11 mouse cellular contexts compared by ENCODE assay signal in the genomic region with DNA sequence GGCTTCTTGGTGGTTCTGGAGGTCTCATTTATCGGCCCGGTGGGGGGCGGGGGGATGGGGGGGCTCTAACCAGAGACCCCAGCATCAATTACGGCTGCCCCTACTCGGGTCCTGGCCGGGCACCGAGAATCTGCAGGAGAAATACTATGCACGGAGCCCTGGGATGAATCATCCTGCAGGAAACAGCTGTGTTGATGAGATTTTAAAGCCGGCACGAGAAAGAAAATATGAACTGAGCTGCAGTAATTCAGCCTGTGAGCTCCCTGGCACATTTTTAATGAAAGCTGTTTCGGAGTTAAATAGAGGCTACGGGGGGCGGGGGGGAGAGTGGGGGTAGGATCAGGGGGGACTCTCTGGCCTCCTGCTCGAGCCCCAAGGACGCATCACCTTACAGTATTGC. TPM values are rescaled to one million over a fixed set of nuclear protein-coding genes. Genes with fewer than 3 reads are reported as not detected.
A peak's percentile ranks its signal among the peaks of the same experiment; 100 is the strongest.
DNase-seq lines count a peak whose midpoint lies in the region; ATAC-seq and TF ChIP-seq lines count a peak whose summit lies in the region.
"Had no signal": no experiment of that assay in that cellular context is flagged by ENCODE, and none has a peak within 500 bp of the region (broad histone marks: within the 10 kb centered on the region; RNA-seq: fewer than 3 reads in every experiment).

No protein-coding gene starts in this region.

- no peaks in the 10 kb centered on the region for H3K36me3 ChIP-seq in lung, postnatal 0 days (ENCODE audit: insufficient read depth, low read length)
- H3K36me3 ChIP-seq in hindbrain, postnatal 0 days (ENCODE audit: insufficient read depth, low read length) = no peaks in the 10 kb centered on the region
- H3K36me3 ChIP-seq in stomach, embryonic 15.5 days = no peaks in the 10 kb centered on the region

- no peaks in the 10 kb centered on the region for H3K27me3 ChIP-seq in lung, postnatal 0 days (replicated peaks; ENCODE audit: insufficient read depth, low read length)
- H3K27me3 ChIP-seq in hindbrain, postnatal 0 days (ENCODE audit: insufficient read depth, low read length) = no peaks in the 10 kb centered on the region
- no peaks in the 10 kb centered on the region for H3K27me3 ChIP-seq in stomach, embryonic 15.5 days (replicated peaks)

- WGBS in lung, postnatal 0 days = 46% methylated on average over 15 of the region's 15 CpGs
- 27% methylated on average over 15 of the region's 15 CpGs for WGBS in hindbrain, postnatal 0 days
- 28% methylated on average over 15 of the region's 15 CpGs for WGBS in stomach, embryonic 15.5 days

- peak; percentile 61; the same call in 1 of the 2 replicates for ATAC-seq in frontal cortex, adult (ENCODE audit: low TSS enrichment)
- no peak for ATAC-seq in lung, postnatal 0 days
- no peak for ATAC-seq in hindbrain, postnatal 0 days
- ATAC-seq in stomach, embryonic 15.5 days (ENCODE audit: insufficient read depth, low FRiP score, low read depth) = no peak

- no peak; the same call in 1 of the 2 replicates for TF ChIP-seq EP300 in lung, postnatal 0 days (IDR thresholded peaks at IDR 0.05)

- H3K9me3 ChIP-seq in lung, postnatal 0 days (ENCODE audit: low read length) = no peaks in the 10 kb centered on the region
- no peaks in the 10 kb centered on the region for H3K9me3 ChIP-seq in hindbrain, postnatal 0 days (ENCODE audit: low read length)
- no peaks in the 10 kb centered on the region for H3K9me3 ChIP-seq in stomach, embryonic 15.5 days

- no peak for DNase-seq in frontal cortex, postnatal 25 days (ENCODE audit: low spot score in 2 of 2)
- DNase-seq in lung, postnatal 0 days (ENCODE audit: low spot score) = peak; percentile 63
- DNase-seq in lung, postnatal 14 days = no peak
- peak; percentile 42 for DNase-seq in hindbrain, postnatal 0 days (ENCODE audit: low spot score)
- no peak for DNase-seq in spleen, postnatal 14 days (ENCODE audit: low spot score in 2 of 2)
- DNase-seq in yolk sac, embryonic 10.5 days (ENCODE audit: low spot score) = no peak
- DNase-seq: B cell, adult 2 months; gastrocnemius, postnatal 25 days; liver had no signal

- no peak overlapping the region for H3K27ac ChIP-seq in lung, postnatal 0 days (ENCODE audit: low read length)
- H3K27ac ChIP-seq in hindbrain, postnatal 0 days = peak overlapping the region; percentile 78
- H3K27ac ChIP-seq in stomach, embryonic 15.5 days = peak overlapping the region; percentile 84

- H3K4me1 ChIP-seq in lung, postnatal 0 days (ENCODE audit: insufficient read depth, low read depth, low read length) = no peaks in the 10 kb centered on the region; the same call in none of the 2 replicates
- peaks cover 43% of the 10 kb centered on the region for H3K4me1 ChIP-seq in hindbrain, postnatal 0 days (ENCODE audit: insufficient read depth, low read length)
- H3K4me1 ChIP-seq in stomach, embryonic 15.5 days = peaks cover 44% of the 10 kb centered on the region

- H3K4me2 ChIP-seq in lung, postnatal 0 days (replicated peaks; ENCODE audit: low read depth, low read length) = no peak overlapping the region
- H3K4me2 ChIP-seq in hindbrain, postnatal 0 days (ENCODE audit: low read depth, low read length) = 0 out of 2 replicates have a peak overlapping the region, but pooled peaks have one; percentile 11
- H3K4me2 ChIP-seq in stomach, embryonic 15.5 days = peak overlapping the region; percentile 32

- TF ChIP-seq CTCF in lung, postnatal 0 days (IDR thresholded peaks at IDR 0.05) = no peak
- TF ChIP-seq CTCF in hindbrain, postnatal 0 days (IDR thresholded peaks at IDR 0.05; ENCODE audit: low read depth) = no peak

- H3K4me3 ChIP-seq in lung, postnatal 0 days (ENCODE audit: low read depth, low read length) = no peak overlapping the region
- no peak overlapping the region for H3K4me3 ChIP-seq in hindbrain, postnatal 0 days (ENCODE audit: low read length)
- no peak overlapping the region for H3K4me3 ChIP-seq in stomach, embryonic 15.5 days (replicated peaks)

- H3K9ac ChIP-seq in lung, postnatal 0 days (replicated peaks; ENCODE audit: low read depth) = no peak overlapping the region
- H3K9ac ChIP-seq in hindbrain, postnatal 0 days (replicated peaks; ENCODE audit: low read length) = peak overlapping the region; percentile 33
- H3K9ac ChIP-seq in stomach, embryonic 15.5 days = no peak overlapping the region

RNA-seq across cellular contexts. Expression of gene Ccnk, which starts 39.8 kb away (rescaled TPM):
- 2.0 and 2.5 TPM in 2 replicates for polyA plus RNA-seq in lung, postnatal 0 days (2015; fragmentation: Nextera tagmentation; extraction: Ambion mirVana)
- total RNA-seq in hindbrain, postnatal 0 days (2014; rRNA removed) = 8.0 and 10.7 TPM in 2 replicates
- polyA plus RNA-seq in hindbrain, postnatal 0 days (2015; fragmentation: Nextera tagmentation; extraction: Ambion mirVana) = 2.3 and 2.8 TPM in 2 replicates
- polyA plus RNA-seq in stomach, embryonic 15.5 days (2015; fragmentation: Nextera tagmentation; extraction: Ambion mirVana) = 3.2 TPM in 2 replicates

RNA-seq across cellular contexts. Expression of gene Setd3, which starts 40.0 kb away (rescaled TPM):
- polyA plus RNA-seq in lung, postnatal 0 days (2015; fragmentation: Nextera tagmentation; extraction: Ambion mirVana) = 60.3 and 71.9 TPM in 2 replicates
- 57.4 and 61.3 TPM in 2 replicates for total RNA-seq in hindbrain, postnatal 0 days (2014; rRNA removed)
- polyA plus RNA-seq in hindbrain, postnatal 0 days (2015; fragmentation: Nextera tagmentation; extraction: Ambion mirVana) = 87.1 and 90.4 TPM in 2 replicates
- 87.1 and 94.2 TPM in 2 replicates for polyA plus RNA-seq in stomach, embryonic 15.5 days (2015; fragmentation: Nextera tagmentation; extraction: Ambion mirVana)

RNA-seq across cellular contexts. Expression of gene Ccdc85c, which starts 56.1 kb away (rescaled TPM):
- polyA plus RNA-seq in lung, postnatal 0 days (2015; fragmentation: Nextera tagmentation; extraction: Ambion mirVana) = 4.1 and 4.5 TPM in 2 replicates
- total RNA-seq in hindbrain, postnatal 0 days (2014; rRNA removed) = 86.3 and 94.7 TPM in 2 replicates
- 16.9 and 17.0 TPM in 2 replicates for polyA plus RNA-seq in hindbrain, postnatal 0 days (2015; fragmentation: Nextera tagmentation; extraction: Ambion mirVana)
- 7.3 and 7.9 TPM in 2 replicates for polyA plus RNA-seq in stomach, embryonic 15.5 days (2015; fragmentation: Nextera tagmentation; extraction: Ambion mirVana)

Comparison
In these comparisons a context has a peak if more than half of its experiments do, and no peak if none do; other contexts are left out.
1. DNase-seq: peak in lung, postnatal 0 days (single experiment) and hindbrain, postnatal 0 days (single experiment); none in frontal cortex, postnatal 25 days (0 of 2), lung, postnatal 14 days (single experiment), spleen, postnatal 14 days (0 of 2) and yolk sac, embryonic 10.5 days (single experiment).